Comparison of ENCODE assay signal across 17 mouse cellular contexts in genomic region chr2:91308680-91309079, GRCm38 (mm10). TPM values are rescaled to one million over a fixed set of nuclear protein-coding genes. Genes with fewer than 3 reads are reported as not detected.
DNase-seq lines count a peak whose midpoint lies in the region; ATAC-seq lines count a peak whose summit lies in the region.
"Had no signal": no experiment of that assay in that cellular context is flagged by ENCODE, and none has a peak within 500 bp of the region (broad histone marks: within the 10 kb centered on the region; RNA-seq: fewer than 3 reads in every experiment).

No protein-coding gene starts in this region.

- no peak overlapping the region for H3K9ac ChIP-seq in stomach, embryonic 15.5 days
- H3K9ac ChIP-seq: hindbrain, embryonic 14.5 days; liver, embryonic 15.5 days; neural tube, embryonic 12.5 days had no signal

- H3K36me3 ChIP-seq in megakaryocyte, embryonic 14.5 days (replicated peaks; ENCODE audit: low read length), result no peaks in the 10 kb centered on the region
- no peaks in the 10 kb centered on the region for H3K36me3 ChIP-seq in stomach, embryonic 15.5 days
- H3K36me3 ChIP-seq: liver, embryonic 15.5 days had no signal

- H3K4me1 ChIP-seq in megakaryocyte, embryonic 14.5 days, result peaks cover 23% of the 10 kb centered on the region
- peaks cover 7% of the 10 kb centered on the region; the same call in 1 of the 2 replicates for H3K4me1 ChIP-seq in stomach, embryonic 15.5 days
- H3K4me1 ChIP-seq: liver, embryonic 15.5 days had no signal

- ATAC-seq in megakaryocyte, adult 5-6 weeks (ENCODE audit: poor library complexity, severe bottlenecking), result no peak
- ATAC-seq in stomach, embryonic 15.5 days (ENCODE audit: insufficient read depth, low FRiP score, low read depth), result peak; percentile 35; the same call in 1 of the 2 replicates
- ATAC-seq: activated CD4-positive, CD25-positive, alpha-beta regulatory T cell, adult 4 months; midbrain, embryonic 16.5 days had no signal

- no peak overlapping the region for H3K4me2 ChIP-seq in stomach, embryonic 15.5 days
- H3K4me2 ChIP-seq: hindbrain, embryonic 14.5 days; liver, embryonic 15.5 days; neural tube, embryonic 12.5 days had no signal

- 22% methylated on average over 5 of the region's 5 CpGs for WGBS in stomach, embryonic 15.5 days

- H3K4me3 ChIP-seq in megakaryocyte, embryonic 14.5 days (replicated peaks), result peak overlapping the region; percentile 24
- no peak overlapping the region for H3K4me3 ChIP-seq in stomach, embryonic 15.5 days (replicated peaks)
- H3K4me3 ChIP-seq: forebrain, embryonic 10.5 days; liver, embryonic 15.5 days; neural tube, embryonic 12.5 days had no signal

- no peak overlapping the region for H3K27ac ChIP-seq in stomach, embryonic 15.5 days
- H3K27ac ChIP-seq: forebrain, embryonic 10.5 days; hindbrain, embryonic 14.5 days; liver, embryonic 15.5 days; macrophage; neural tube, embryonic 12.5 days had no signal

- H3K9me3 ChIP-seq in megakaryocyte, embryonic 14.5 days, result no peaks in the 10 kb centered on the region
- no peaks in the 10 kb centered on the region for H3K9me3 ChIP-seq in stomach, embryonic 15.5 days
- H3K9me3 ChIP-seq: forebrain, embryonic 10.5 days; liver, embryonic 15.5 days; neural tube, embryonic 12.5 days had no signal

- peak; percentile 14 for DNase-seq in embryo, embryonic 9.5 days (ENCODE audit: extremely low spot score)
- no peak for DNase-seq in embryo, embryonic 10 days (ENCODE audit: low spot score)
- no peak for DNase-seq in ovary, postnatal 36 days (ENCODE audit: low spot score)
- DNase-seq in layer of hippocampus, postnatal 36 days, result no peak
- DNase-seq in lung, adult 18-20 months, result no peak
- DNase-seq: kidney, postnatal 14 days; left cerebral cortex, postnatal 4 days had no signal

- H3K27me3 ChIP-seq in megakaryocyte, embryonic 14.5 days (replicated peaks), result peaks cover 26% of the 10 kb centered on the region
- no peaks in the 10 kb centered on the region for H3K27me3 ChIP-seq in stomach, embryonic 15.5 days (replicated peaks)
- H3K27me3 ChIP-seq: liver, embryonic 15.5 days; neural tube, embryonic 12.5 days had no signal

RNA-seq across cellular contexts. Expression of gene Arfgap2, which starts 43.9 kb away (rescaled TPM):
- 19.6 and 28.6 TPM in 2 replicates for polyA plus RNA-seq in megakaryocyte, embryonic 14.5 days (2012; ENCODE audit: insufficient read depth, low replicate concordance)
- 24.7 and 27.2 TPM in 2 replicates for total RNA-seq in megakaryocyte, adult 5-6 weeks (2015)
- 26.9 and 27.1 TPM in 2 replicates for total RNA-seq in megakaryocyte, adult 5-6 weeks (2017)
- 71.4 and 80.2 TPM in 2 replicates for polyA plus RNA-seq in stomach, embryonic 15.5 days (2015; fragmentation: Nextera tagmentation; extraction: Ambion mirVana)
- total RNA-seq in layer of hippocampus, postnatal 36 days (2021), result 10 to 100 TPM; 68.9 to 73.8 TPM

RNA-seq across cellular contexts. Expression of gene Pacsin3, which starts 52.9 kb away (rescaled TPM):
- 0.47 TPM in 1 of 2 replicates, not detected in the other for polyA plus RNA-seq in megakaryocyte, embryonic 14.5 days (2012; ENCODE audit: insufficient read depth, low replicate concordance)
- not detected in 2 replicates for total RNA-seq in megakaryocyte, adult 5-6 weeks (2015)
- total RNA-seq in megakaryocyte, adult 5-6 weeks (2017), result 0.29 TPM in 1 of 2 replicates, not detected in the other
- polyA plus RNA-seq in stomach, embryonic 15.5 days (2015; fragmentation: Nextera tagmentation; extraction: Ambion mirVana), result 42.8 and 43.8 TPM in 2 replicates
- 10 to 100 TPM; 23.8 to 30.1 TPM for total RNA-seq in layer of hippocampus, postnatal 36 days (2021)

Comparison
In these comparisons a context has a peak if more than half of its experiments do, and no peak if none do; other contexts are left out.
1. RNA of gene Pacsin3, which starts 52.9 kb away (total RNA-seq): 23.8 to 30.1 TPM in layer of hippocampus, postnatal 36 days; 0.29 TPM in megakaryocyte, adult 5-6 weeks; every median in the first group is over 10 times any median in the second.